Comparison of ENCODE assay signal across 8 mouse cellular contexts in the genomic region with DNA sequence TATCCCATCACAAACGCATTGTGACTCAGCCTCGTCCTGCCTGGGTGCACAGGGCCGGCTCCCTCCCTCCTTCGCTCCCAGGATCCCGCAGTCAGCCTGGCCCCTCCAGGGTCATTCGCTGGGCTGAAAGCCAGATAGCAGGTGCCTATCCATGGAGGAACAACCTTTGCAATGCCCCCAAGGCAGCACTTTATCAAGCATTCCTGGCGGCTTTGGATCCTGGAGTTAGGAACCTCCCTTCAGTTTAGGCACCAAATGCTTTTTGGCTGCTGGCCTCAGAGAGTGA.
A peak's percentile ranks its signal among the peaks of the same experiment; 100 is the strongest.
DNase-seq lines count a peak whose midpoint lies in the region; ATAC-seq and TF ChIP-seq lines count a peak whose summit lies in the region.

No protein-coding gene starts in this region.

- H3K36me3 ChIP-seq in stomach, postnatal 0 days (ENCODE audit: control insufficient read depth, insufficient read depth, low read length), result no peaks in the 10 kb centered on the region

- H3K9ac ChIP-seq in stomach, postnatal 0 days (ENCODE audit: low read length), result no peak overlapping the region

- H3K4me2 ChIP-seq in stomach, postnatal 0 days (replicated peaks; ENCODE audit: low read depth), result no peak overlapping the region

- no peak for TF ChIP-seq EP300 in stomach, postnatal 0 days (optimal IDR thresholded peaks at IDR 0.05)

- no peak for TF ChIP-seq CTCF in cerebellum, adult 2 months (IDR thresholded peaks at IDR 0.05; ENCODE audit: borderline replicate concordance, insufficient read depth, low read depth, low read length)
- TF ChIP-seq CTCF in stomach, postnatal 0 days (IDR thresholded peaks at IDR 0.05; ENCODE audit: low read depth), result no peak

- peaks cover 4% of the 10 kb centered on the region; the same call in 1 of the 2 replicates for H3K4me1 ChIP-seq in cerebellum, adult 2 months (ENCODE audit: control insufficient read depth, insufficient read depth, low read length)
- H3K4me1 ChIP-seq in stomach, postnatal 0 days (replicated peaks; ENCODE audit: control insufficient read depth, insufficient read depth), result no peaks in the 10 kb centered on the region

- no peak for TF ChIP-seq POLR2A in cerebellum, adult 2 months (IDR thresholded peaks at IDR 0.05; ENCODE audit: borderline replicate concordance, insufficient read depth, low read length)

- H3K27ac ChIP-seq in cerebellum, adult 2 months (ENCODE audit: insufficient read depth, low read length), result no peak overlapping the region
- H3K27ac ChIP-seq in stomach, postnatal 0 days (replicated peaks), result no peak overlapping the region

- DNase-seq in cerebellum, adult 2 months, result peak; percentile 15 to 28
- DNase-seq in cerebellum, adult 18-20 months, result no peak
- DNase-seq in urinary bladder, postnatal 36 days (ENCODE audit: low spot score in 2 of 2), result peak; percentile 13 to 14
- DNase-seq in urinary bladder, postnatal 25 days (ENCODE audit: low spot score), result no peak
- peak; percentile 69 for DNase-seq in kidney, adult 9 months
- DNase-seq in stomach, postnatal 0 days (ENCODE audit: low spot score), result peak; percentile 46
- no peak for DNase-seq in layer of hippocampus, postnatal 36 days
- DNase-seq in thymus, postnatal 14 days, result no peak

- whole genome bisulfite sequencing in cerebellum, adult 2 months, result 14% methylated on average over 7 of the region's 7 CpGs
- 56% methylated on average over 7 of the region's 7 CpGs for WGBS in stomach, postnatal 0 days

- peaks cover 2% of the 10 kb centered on the region; the same call in 1 of the 2 replicates for H3K27me3 ChIP-seq in cerebellum, adult 2 months (ENCODE audit: control insufficient read depth, insufficient read depth, low read length)
- no peaks in the 10 kb centered on the region for H3K27me3 ChIP-seq in stomach, postnatal 0 days (ENCODE audit: control insufficient read depth, insufficient read depth, low read length)

- no peak for ATAC-seq in stomach, postnatal 0 days (ENCODE audit: low FRiP score, low TSS enrichment)

- H3K9me3 ChIP-seq in stomach, postnatal 0 days (ENCODE audit: control insufficient read depth, low read length), result no peaks in the 10 kb centered on the region

- no peak overlapping the region for H3K4me3 ChIP-seq in cerebellum, adult 2 months (replicated peaks; ENCODE audit: insufficient read depth, low read depth, low read length)
- no peak overlapping the region for H3K4me3 ChIP-seq in stomach, postnatal 0 days (ENCODE audit: low read depth, low read length)

Comparison
In these comparisons a context has a peak if more than half of its experiments do, and no peak if none do; other contexts are left out.
1. DNase-seq: peak in cerebellum, adult 2 months (2 of 2), urinary bladder, postnatal 36 days (2 of 2), kidney, adult 9 months (single experiment) and stomach, postnatal 0 days (single experiment); none in cerebellum, adult 18-20 months (0 of 2), urinary bladder, postnatal 25 days (single experiment), layer of hippocampus, postnatal 36 days (0 of 2) and thymus, postnatal 14 days (single experiment).